16 mouse cellular contexts compared by ENCODE assay signal in the genomic region with DNA sequence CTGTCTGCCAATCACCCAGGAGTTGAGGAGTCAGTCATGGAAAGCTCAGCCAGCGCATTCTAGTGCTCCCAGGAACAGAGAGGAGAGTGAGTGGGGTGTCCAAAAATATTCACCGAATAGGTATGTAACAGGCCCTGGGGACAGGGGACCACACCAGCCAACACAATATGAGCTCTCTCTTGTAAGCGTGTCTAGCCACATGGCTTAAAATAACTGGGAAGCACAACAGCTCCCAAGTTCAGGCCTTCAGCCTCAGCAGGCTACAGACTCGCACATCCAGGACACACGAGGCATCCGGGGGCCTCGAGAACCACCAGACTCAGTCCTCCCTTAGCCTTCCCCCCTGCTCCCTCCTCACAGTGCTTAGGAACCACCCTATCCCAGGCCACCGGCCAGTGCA. TPM values are rescaled to one million over a fixed set of nuclear protein-coding genes. Genes with fewer than 3 reads are reported as not detected.
DNase-seq lines count a peak whose midpoint lies in the region; ATAC-seq and TF ChIP-seq lines count a peak whose summit lies in the region.
"Had no signal": no experiment of that assay in that cellular context is flagged by ENCODE, and none has a peak within 500 bp of the region (broad histone marks: within the 10 kb centered on the region; RNA-seq: fewer than 3 reads in every experiment).

No protein-coding gene starts in this region.

- ATAC-seq in hindbrain, embryonic 14.5 days (ENCODE audit: low FRiP score) = no peak
- ATAC-seq in hindbrain, embryonic 16.5 days = no peak
- ATAC-seq in intestine, postnatal 0 days = no peak
- no peak for ATAC-seq in stomach, embryonic 15.5 days (ENCODE audit: insufficient read depth, low FRiP score, low read depth)
- ATAC-seq: forebrain, postnatal 0 days; midbrain, embryonic 15.5 days had no signal

- H3K9ac ChIP-seq in hindbrain, embryonic 14.5 days = peak overlapping the region; percentile 10; the same call in 1 of the 2 replicates
- H3K9ac ChIP-seq in hindbrain, embryonic 16.5 days (ENCODE audit: low read depth, low read length) = no peak overlapping the region
- no peak overlapping the region for H3K9ac ChIP-seq in intestine, postnatal 0 days (ENCODE audit: low read depth, low read length)
- no peak overlapping the region for H3K9ac ChIP-seq in stomach, embryonic 15.5 days
- H3K9ac ChIP-seq: forebrain, postnatal 0 days; hindbrain, embryonic 15.5 days; kidney, embryonic 15.5 days; midbrain, embryonic 15.5 days had no signal

- no peak overlapping the region for H3K27ac ChIP-seq in hindbrain, embryonic 14.5 days
- H3K27ac ChIP-seq in hindbrain, embryonic 16.5 days (ENCODE audit: low read depth, low read length) = no peak overlapping the region
- peak overlapping the region; percentile 66; the same call in 1 of the 2 replicates for H3K27ac ChIP-seq in intestine, postnatal 0 days (ENCODE audit: low read depth, low read length)
- peak overlapping the region; percentile 64 for H3K27ac ChIP-seq in stomach, embryonic 15.5 days
- H3K27ac ChIP-seq: hindbrain, embryonic 15.5 days; midbrain, embryonic 15.5 days had no signal

- H3K36me3 ChIP-seq in hindbrain, embryonic 14.5 days (replicated peaks; ENCODE audit: control insufficient read depth, insufficient read depth) = no peaks in the 10 kb centered on the region
- no peaks in the 10 kb centered on the region for H3K36me3 ChIP-seq in hindbrain, embryonic 16.5 days (ENCODE audit: control insufficient read depth, insufficient read depth, low read length)
- H3K36me3 ChIP-seq in intestine, postnatal 0 days (ENCODE audit: control insufficient read depth, insufficient read depth) = no peaks in the 10 kb centered on the region
- H3K36me3 ChIP-seq in stomach, embryonic 15.5 days = no peaks in the 10 kb centered on the region
- H3K36me3 ChIP-seq: hindbrain, embryonic 15.5 days; kidney, embryonic 15.5 days; midbrain, embryonic 15.5 days had no signal

- no peak for TF ChIP-seq CTCF in intestine, postnatal 0 days (IDR thresholded peaks at IDR 0.05; ENCODE audit: low read depth)

- intact Hi-C loops in heart, postnatal 36 days (cut with DNase I) = no loop called here

- no peaks in the 10 kb centered on the region for H3K27me3 ChIP-seq in hindbrain, embryonic 14.5 days (ENCODE audit: control insufficient read depth, insufficient read depth, low read length)
- 0 out of 2 replicates have a peak, but pooled peaks cover 3% of the 10 kb centered on the region for H3K27me3 ChIP-seq in hindbrain, embryonic 16.5 days (replicated peaks; ENCODE audit: control insufficient read depth, insufficient read depth, low read length)
- no peaks in the 10 kb centered on the region for H3K27me3 ChIP-seq in intestine, postnatal 0 days (replicated peaks; ENCODE audit: control insufficient read depth, insufficient read depth, low read length)
- no peaks in the 10 kb centered on the region for H3K27me3 ChIP-seq in stomach, embryonic 15.5 days (replicated peaks)
- H3K27me3 ChIP-seq: kidney, embryonic 15.5 days; midbrain, embryonic 15.5 days had no signal

- peak; percentile 94 for DNase-seq in heart, adult 11 months
- DNase-seq in heart, postnatal 36 days = no peak
- DNase-seq in hindbrain, embryonic 14.5 days (ENCODE audit: low spot score) = no peak
- DNase-seq in right cerebral cortex, adult 2 months (ENCODE audit: low spot score in 2 of 2) = no peak
- no peak for DNase-seq in lung, adult 18-20 months
- DNase-seq: adrenal gland, postnatal 10 days; cerebellum, postnatal 25 days; forebrain, postnatal 0 days; gastrocnemius, postnatal 10 days had no signal

- H3K4me3 ChIP-seq in hindbrain, embryonic 14.5 days (replicated peaks; ENCODE audit: low read length) = no peak overlapping the region
- no peak overlapping the region for H3K4me3 ChIP-seq in hindbrain, embryonic 16.5 days (ENCODE audit: low read length)
- H3K4me3 ChIP-seq in intestine, postnatal 0 days (ENCODE audit: low read depth, low read length) = no peak overlapping the region
- no peak overlapping the region for H3K4me3 ChIP-seq in stomach, embryonic 15.5 days (replicated peaks)
- H3K4me3 ChIP-seq: hindbrain, embryonic 15.5 days; kidney, embryonic 15.5 days; layer of hippocampus, adult 2 months; midbrain, embryonic 15.5 days had no signal

- no peak overlapping the region for H3K4me2 ChIP-seq in hindbrain, embryonic 14.5 days (replicated peaks)
- H3K4me2 ChIP-seq in hindbrain, embryonic 16.5 days (ENCODE audit: low read length) = no peak overlapping the region
- 0 out of 2 replicates have a peak overlapping the region, but pooled peaks have one; percentile 35 for H3K4me2 ChIP-seq in intestine, postnatal 0 days (replicated peaks; ENCODE audit: low read depth)
- H3K4me2 ChIP-seq in stomach, embryonic 15.5 days = no peak overlapping the region
- H3K4me2 ChIP-seq: hindbrain, embryonic 15.5 days; kidney, embryonic 15.5 days; midbrain, embryonic 15.5 days had no signal

- peaks cover 53% of the 10 kb centered on the region for H3K4me1 ChIP-seq in hindbrain, embryonic 14.5 days (replicated peaks; ENCODE audit: control insufficient read depth, insufficient read depth, low read length)
- peaks cover 36% of the 10 kb centered on the region for H3K4me1 ChIP-seq in hindbrain, embryonic 16.5 days (ENCODE audit: control insufficient read depth, insufficient read depth, low read depth, low read length)
- H3K4me1 ChIP-seq in intestine, postnatal 0 days (replicated peaks; ENCODE audit: control insufficient read depth, insufficient read depth, low read length) = peaks cover 26% of the 10 kb centered on the region
- peaks cover 73% of the 10 kb centered on the region for H3K4me1 ChIP-seq in stomach, embryonic 15.5 days

- 74% methylated on average over 8 of the region's 8 CpGs for WGBS in hindbrain, embryonic 14.5 days
- 78% methylated on average over 8 of the region's 8 CpGs for WGBS in hindbrain, embryonic 16.5 days
- 73% methylated on average over 8 of the region's 8 CpGs for WGBS in intestine, postnatal 0 days
- 72% methylated on average over 8 of the region's 8 CpGs for WGBS in stomach, embryonic 15.5 days

- H3K9me3 ChIP-seq in hindbrain, embryonic 14.5 days (ENCODE audit: control insufficient read depth, low read length) = no peaks in the 10 kb centered on the region
- no peaks in the 10 kb centered on the region for H3K9me3 ChIP-seq in hindbrain, embryonic 16.5 days (ENCODE audit: control insufficient read depth, low read length)
- H3K9me3 ChIP-seq in intestine, postnatal 0 days (ENCODE audit: control insufficient read depth) = no peaks in the 10 kb centered on the region
- no peaks in the 10 kb centered on the region for H3K9me3 ChIP-seq in stomach, embryonic 15.5 days
- H3K9me3 ChIP-seq: hindbrain, embryonic 15.5 days; kidney, embryonic 15.5 days; midbrain, embryonic 15.5 days had no signal

RNA-seq across cellular contexts. Expression of gene Sulf2, which starts 6.0 kb away (rescaled TPM):
- 10 to 100 TPM; 37.9 to 42.1 TPM for total RNA-seq in heart, postnatal 36 days (2021)
- 125 TPM in 2 replicates for polyA plus RNA-seq in hindbrain, embryonic 14.5 days (2014; fragmentation: Nextera tagmentation; extraction: Ambion mirVana)
- polyA plus RNA-seq in hindbrain, embryonic 16.5 days (2015; fragmentation: Nextera tagmentation; extraction: Ambion mirVana) = 73.6 and 101 TPM in 2 replicates
- polyA plus RNA-seq in intestine, postnatal 0 days (2015; fragmentation: Nextera tagmentation; extraction: Ambion mirVana) = 66.0 and 66.4 TPM in 2 replicates
- 121 and 140 TPM in 2 replicates for polyA plus RNA-seq in stomach, embryonic 15.5 days (2015; fragmentation: Nextera tagmentation; extraction: Ambion mirVana)

Comparison
In these comparisons a context has a peak if more than half of its experiments do, and no peak if none do; other contexts are left out.
1. H3K27ac ChIP-seq: peak in intestine, postnatal 0 days (single experiment) and stomach, embryonic 15.5 days (single experiment); none in hindbrain, embryonic 14.5 days (single experiment) and hindbrain, embryonic 16.5 days (single experiment).